Mouse (Mus musculus): Measurements from ENCODE around the gene Hal. TPM values are rescaled to one million over a fixed set of nuclear protein-coding genes. Genes with fewer than 3 reads are reported as not detected.
A peak's percentile ranks its signal among the peaks of the same experiment; 100 is the strongest.

Gene Hal
- total RNA-seq (2021) (under 1 TPM; 0.14 to 0.75 TPM), polyA plus RNA-seq (2012; rRNA removed) (0.15 and 1.4 TPM in 2 replicates)
- long read RNA-seq: 0 reads

DNA sequence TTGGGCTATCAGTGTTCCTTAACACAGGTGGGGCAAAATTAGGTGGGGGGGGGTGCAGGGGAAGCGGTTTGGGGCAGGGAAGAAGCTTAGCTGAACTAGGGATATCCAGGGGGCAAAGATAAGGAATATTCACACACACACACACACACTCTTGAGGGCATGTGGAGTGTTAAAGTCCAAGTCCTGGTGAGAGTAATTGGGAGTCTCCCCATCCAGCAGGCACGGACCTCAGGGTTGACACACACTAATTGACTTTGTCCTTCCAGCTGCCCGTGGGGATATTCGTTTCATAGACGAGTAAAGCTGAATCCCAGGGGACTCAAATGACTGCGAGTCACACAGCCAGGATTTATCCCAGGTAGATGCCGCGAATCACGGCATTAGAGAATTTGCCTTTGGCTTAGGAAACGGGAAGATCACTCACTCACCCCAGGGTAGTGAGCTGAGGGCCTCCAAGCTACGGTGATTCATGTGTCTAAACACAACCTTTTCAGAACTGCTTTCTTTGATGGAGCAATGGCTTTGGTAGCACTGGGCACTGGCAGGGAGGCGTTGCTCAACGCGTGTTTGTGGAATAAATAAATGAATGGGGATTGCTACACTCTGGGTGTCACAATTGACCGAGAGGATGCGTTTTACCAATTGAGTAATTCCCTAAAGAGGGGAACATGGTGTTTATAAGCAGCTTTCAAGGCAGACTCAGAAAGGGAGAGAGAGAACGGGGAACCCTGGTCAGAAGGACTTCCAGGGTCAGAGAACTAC lies at the start of gene Hal:
Hal (plus strand) TSS at position 703 of the 762 bp plus-strand sequence.
- peak; percentile 59 for DNase-seq

DNA sequence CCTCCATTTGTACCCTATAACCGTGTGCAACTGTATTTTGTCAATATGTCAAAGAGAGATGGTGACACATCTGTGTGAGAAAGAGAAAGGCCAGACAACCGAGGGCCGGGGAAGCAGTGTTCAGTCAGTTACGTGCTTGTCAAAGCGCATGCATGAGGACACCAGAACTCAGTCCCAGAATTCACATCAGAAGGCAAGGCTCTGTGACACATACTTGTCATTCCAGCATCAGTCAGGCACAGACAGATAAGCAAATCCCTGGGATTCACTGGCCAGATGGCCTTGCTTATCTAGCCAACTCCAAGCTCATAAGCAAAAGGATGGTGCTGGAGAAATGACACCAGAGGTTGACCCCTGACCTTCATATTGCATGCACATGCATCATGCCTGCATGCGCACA lies 47.1 kb upstream of the Hal start:
- no peak for DNase-seq

GRCm38 (mm10) chr10:93442183-93442582 lies 46.4 kb upstream of the Hal start:
- DNase-seq: no peak

GRCm38 (mm10) chr10:93444407-93444806 lies 44.2 kb upstream of the Hal start:
- DNase-seq: no peak

DNA sequence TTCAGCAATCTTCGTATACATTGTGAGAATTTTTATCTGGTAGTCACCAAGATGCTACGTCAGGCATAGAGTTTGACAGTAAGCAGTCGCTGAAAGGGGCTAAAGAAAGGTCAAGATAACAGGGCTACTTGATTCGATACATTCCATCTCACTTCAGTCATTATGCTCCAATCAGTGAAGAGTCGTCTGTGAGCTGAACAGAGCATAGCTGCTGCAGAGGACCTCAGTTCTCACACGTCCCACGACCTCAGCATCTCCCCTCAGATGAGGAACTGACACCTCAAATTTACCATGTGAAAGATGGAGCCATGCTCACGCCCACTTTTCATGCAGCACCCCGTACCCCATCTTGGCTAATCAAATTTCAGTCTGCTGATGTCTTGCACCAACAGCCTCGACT lies 41.2 kb upstream of the Hal start:
- DNase-seq: no peak

- no peak for DNase-seq
Measured at GRCm38 (mm10) chr10:93454652-93455014, 33.9 kb upstream of the Hal start.

- no peak for DNase-seq
Measured at GRCm38 (mm10) chr10:93460106-93460505, 28.5 kb upstream of the Hal start.

- no peak for DNase-seq
Measured at GRCm38 (mm10) chr10:93462692-93463382, 25.7 kb upstream of the Hal start.

DNA sequence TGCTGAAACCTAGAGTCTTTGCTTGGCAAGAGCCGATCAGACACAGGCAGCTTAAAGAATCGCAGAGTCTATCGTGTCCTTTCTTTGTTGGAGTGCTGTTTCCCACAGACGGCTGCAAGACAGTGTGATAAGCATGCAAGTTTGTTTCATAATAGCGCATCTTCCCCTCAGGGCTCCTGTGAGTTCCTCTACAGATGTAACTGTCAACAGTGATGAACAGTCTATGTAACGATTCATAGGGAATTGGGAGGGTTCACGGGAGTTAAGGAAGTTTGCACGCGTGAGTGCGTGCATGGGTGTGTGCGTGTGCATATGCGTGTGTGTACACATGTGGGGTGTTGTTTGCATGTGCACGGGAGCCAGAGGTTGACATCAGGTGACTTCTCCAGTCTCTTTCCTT lies 25.0 kb upstream of the Hal start:
- no peak for DNase-seq

DNA sequence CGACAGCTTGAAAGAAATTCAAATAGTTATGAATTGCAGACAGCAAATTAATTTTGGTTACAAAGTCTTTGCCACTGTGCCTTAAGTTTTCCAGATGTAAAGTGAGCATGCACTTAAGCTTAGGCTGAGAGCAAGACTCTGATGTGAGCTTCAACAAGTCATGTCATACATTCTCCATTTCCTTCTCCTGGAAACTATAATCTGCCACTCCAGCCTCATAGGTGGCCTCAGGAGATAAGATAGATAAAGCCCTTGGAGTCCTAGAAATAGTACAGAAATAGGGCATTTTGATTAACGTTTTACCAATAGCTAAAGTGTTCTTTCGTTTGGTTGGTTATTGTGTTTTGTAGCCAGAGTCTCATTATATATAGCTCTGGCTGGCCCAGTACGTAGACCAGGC lies 21.3 kb upstream of the Hal start:
- no peak for DNase-seq

DNA sequence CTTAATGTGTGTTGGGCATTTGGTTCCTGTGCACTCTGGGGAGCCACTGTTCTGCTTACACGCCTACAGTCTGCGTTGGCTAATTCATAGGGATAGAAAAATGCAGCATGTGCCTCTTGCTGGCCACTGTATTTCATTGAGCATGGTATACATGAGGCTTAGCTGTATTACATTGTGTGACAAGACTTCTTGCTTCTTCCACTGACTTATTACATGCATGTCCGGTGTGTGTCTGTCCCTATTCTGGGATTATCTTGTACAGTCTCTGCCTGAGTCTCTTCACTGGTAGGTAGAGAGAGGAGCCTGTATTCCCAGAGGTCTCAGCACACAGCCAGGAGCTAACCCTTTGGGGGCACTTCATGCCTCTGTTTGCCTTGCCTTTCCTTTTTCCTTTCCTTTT lies 20.8 kb upstream of the Hal start:
- no peak for DNase-seq

- DNase-seq: peak; percentile 83
Measured at GRCm38 (mm10) chr10:93471415-93471814, 17.2 kb upstream of the Hal start.

DNA sequence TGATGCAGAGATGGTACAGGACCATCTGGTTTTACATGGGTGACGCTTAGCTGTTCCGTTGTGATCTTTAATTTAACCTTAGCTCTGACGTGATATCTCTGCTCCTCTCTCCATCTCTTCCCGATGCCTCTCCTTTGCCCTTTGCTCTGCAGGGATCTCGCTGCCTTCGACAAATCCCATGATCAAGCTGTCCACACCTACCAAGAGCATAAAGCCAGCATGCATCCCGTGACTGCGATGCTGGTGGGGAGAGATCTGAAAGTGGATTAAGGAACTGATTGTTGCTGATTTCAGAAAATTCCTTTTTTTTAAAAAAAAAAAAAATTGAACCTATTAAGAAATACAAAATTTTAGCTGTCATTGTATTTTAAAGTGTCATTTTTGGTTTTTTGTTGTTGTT lies 4.1 kb upstream of the Hal start:
- no peak for DNase-seq

- DNase-seq: peak; percentile 11
Measured at GRCm38 (mm10) chr10:93485055-93485691, 3.4 kb upstream of the Hal start.

DNA sequence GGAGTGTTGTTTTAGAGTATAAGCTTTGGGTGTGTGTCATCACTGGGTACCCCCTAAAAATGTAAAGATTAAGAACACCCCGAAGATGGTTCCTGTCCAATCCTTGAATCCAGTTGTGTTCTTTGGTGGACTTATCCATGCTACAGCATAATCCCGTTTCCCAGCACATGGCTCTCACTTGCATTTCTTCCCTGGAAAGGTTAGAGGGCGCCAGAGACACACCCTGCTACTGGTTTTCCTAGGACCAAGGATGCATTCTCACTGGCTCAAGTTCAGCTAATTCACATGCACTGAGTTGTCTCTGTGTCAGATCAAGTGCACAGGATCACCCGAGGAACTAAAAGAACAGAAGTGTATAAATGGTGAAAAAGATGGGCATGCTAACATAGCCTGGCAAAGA lies 1.9 kb upstream of the Hal start:
- DNase-seq: peak; percentile 32

GRCm38 (mm10) chr10:93488828-93489226 lies 259 bp downstream of the Hal start:
- DNase-seq: peak; percentile 11

GRCm38 (mm10) chr10:93490451-93490850 lies 1.9 kb downstream of the Hal start:
- no peak for DNase-seq

- DNase-seq: no peak
Measured at GRCm38 (mm10) chr10:93500864-93501263, 12.3 kb downstream of the Hal start.

- no peak for DNase-seq
Measured at GRCm38 (mm10) chr10:93501346-93501745, 12.8 kb downstream of the Hal start.

DNA sequence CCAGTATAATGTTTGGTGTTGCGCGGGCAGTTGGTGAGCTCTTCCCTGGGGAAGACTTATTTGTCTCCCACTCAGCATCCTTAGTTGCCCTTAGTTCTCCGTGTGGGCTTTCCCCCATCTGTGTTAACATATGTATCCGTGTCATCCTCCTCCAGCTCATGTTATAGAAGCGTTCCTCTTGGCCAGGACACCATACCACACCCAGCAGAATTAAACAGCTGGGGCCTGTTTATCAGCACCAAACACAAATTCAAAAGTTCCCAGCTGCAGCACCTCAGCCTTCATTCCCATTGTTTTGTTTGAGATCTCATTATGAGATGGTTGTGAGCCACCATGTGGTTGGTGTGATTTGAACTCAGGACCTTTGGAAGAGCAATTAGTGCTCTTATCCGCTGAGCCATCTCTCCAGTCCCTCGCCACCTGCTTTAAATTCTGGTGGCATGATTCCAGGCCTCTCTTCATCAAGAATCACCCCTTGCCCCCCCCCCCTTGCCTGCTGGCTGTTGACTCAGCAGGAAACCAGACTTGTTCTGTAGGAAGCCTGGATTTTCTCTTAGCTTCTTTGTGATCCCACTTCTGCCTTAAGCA lies 19.9 kb downstream of the Hal start:
- DNase-seq: no peak

GRCm38 (mm10) chr10:93509532-93510153 lies 21.1 kb downstream of the Hal start:
- DNase-seq: no peak

GRCm38 (mm10) chr10:93515419-93515818 lies 26.9 kb downstream of the Hal start:
- no peak for DNase-seq

Data from adrenal gland, adult 2 months (tissue).